Mouse (Mus musculus): ENCODE data around the gene Pnp.
"Not testable (repeated sequence)": the region's sequence is repeated elsewhere in the genome, so short reads cannot be mapped to it uniquely, and the experiment has no call there.

Pnp gene

DNA sequence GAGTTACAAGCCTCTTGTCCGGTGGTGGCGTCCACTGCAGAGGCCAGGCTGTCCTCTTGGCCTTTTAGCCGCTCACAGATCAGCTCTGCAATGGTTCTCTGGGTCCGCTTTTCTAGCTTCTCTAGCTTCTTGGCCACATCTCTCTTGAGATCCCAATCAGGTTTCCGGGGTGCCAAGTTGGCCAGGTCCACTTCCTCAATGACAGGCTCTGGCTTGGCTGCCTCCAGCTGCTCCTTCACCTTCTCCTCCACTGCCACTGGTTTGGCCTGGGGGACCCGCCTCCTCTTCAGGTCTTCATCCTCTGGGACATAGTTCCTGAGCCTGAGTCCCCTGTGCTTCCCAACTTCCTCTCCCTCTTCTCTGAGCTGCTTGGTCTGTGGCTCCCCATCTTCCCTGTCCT, 47.6 kb downstream of the Pnp start:
- DNase-seq: not testable (repeated sequence)

DNA sequence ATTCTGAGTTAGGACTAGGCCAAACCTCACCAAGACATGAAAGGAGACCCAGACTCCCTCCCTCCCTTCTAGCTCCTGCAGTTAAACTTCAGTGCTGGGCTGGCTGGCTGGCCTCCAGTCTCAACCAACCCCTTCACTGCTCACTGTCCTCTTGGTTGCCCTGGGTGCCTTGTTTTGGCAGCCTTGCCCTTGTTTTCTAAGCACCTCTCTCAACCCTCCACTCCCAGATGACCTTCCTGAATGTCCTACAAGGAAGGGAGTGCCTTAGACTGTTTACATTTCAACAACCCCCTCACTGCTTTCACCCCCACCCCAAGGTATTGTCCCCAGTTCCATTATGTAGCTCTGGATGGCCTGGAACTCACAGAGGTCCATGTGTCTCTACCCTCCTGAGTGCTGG, 48.7 kb downstream of the Pnp start:
- DNase-seq: no peak

DNA sequence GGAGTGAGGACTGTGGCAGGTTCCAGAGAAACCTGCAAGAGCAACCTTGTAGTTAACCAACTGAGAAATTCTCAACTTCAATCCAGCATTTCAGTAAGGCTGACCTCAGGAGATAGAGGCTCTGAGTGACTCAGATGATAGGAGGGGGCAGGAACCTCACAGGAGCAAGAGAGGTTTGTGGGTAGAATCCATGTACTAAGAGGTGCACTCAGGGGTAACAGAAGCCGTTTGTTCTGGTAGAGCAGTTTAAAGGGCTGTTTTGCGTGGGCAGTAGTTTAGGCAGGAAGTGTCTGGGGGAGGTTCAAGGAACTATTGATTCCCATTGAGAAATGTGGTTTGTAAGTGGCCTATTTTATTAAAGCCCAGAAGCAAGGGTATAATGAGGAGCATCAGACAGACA, 50.3 kb downstream of the Pnp start:
- no peak for DNase-seq

DNA sequence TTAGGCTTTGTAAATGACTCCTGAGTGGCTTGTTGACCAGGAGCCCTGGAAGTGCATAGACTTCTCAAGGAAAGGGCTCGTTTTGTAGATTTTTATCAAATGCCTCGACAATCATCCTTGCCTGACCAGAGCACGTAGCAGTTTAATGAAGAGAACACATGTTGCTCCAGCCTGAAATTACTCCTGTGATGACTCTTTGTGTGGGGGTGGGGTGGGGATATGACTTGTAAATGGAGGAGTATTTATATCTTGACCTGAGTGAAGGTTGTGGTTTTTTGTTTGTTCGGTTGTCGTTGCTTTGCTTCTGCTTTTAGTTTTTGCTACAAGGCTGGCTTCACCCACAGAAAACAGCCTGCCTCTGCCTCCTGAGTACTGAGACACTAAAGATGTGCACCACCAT, 51.0 kb downstream of the Pnp start:
- no peak for DNase-seq

DNA sequence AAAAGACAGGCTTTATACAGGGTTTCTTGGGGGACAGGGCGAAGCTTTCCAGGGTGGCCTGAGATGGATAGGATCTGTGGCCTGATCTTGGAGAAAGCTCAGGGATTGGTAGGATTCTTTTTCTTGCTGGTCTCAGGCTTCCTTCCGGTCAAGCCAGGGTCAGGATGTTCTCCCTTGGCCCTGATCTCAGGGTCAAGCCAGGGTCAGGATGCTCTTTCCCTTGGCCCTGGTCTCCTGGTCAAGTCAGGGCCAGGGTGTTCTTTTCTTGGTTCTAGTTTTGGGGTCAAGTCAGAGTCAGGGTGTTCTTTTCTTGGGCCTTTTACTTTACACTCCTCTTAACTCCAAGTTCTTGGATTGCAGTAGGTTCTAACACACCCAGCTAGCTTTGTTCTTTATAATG, 56.8 kb downstream of the Pnp start:
- no peak for DNase-seq

DNA sequence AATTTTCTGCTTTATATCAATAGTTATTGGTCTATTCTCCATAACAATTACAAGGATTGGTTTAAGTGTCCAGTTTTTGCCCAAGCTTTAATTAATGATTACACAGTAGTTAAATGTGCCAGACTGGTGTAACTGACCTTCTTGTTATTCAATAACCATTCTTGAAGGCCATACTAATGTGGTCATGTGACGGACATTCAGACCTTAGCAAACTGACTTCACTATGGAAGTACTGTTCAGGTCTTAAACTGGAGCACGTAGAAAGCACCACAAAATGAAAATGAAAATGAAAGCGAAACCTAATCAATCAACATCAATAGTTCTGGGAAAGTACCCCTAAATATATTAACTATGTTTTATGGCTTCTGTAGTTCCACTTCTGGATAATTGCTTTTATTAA, 60.2 kb downstream of the Pnp start:
- DNase-seq: no peak

DNA sequence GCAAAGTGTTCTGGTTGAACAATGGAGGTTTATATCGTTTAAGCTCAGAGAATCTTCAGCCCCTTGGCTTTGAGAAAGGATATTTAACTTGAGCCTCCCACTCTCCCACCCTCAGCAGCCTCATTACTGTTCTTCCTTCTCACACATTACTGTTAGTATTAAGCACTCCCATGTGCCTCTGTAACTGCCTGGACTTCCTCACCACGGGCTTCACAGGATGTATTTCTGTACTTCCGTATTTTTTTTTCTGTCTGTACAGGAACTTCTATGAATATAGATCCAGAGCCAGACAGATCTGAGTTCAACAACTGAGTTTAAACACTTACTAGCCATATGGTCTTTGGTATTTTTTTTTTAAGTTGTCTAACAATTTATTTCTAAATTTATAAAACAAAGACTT, 66.2 kb downstream of the Pnp start:
- DNase-seq: no peak

DNA sequence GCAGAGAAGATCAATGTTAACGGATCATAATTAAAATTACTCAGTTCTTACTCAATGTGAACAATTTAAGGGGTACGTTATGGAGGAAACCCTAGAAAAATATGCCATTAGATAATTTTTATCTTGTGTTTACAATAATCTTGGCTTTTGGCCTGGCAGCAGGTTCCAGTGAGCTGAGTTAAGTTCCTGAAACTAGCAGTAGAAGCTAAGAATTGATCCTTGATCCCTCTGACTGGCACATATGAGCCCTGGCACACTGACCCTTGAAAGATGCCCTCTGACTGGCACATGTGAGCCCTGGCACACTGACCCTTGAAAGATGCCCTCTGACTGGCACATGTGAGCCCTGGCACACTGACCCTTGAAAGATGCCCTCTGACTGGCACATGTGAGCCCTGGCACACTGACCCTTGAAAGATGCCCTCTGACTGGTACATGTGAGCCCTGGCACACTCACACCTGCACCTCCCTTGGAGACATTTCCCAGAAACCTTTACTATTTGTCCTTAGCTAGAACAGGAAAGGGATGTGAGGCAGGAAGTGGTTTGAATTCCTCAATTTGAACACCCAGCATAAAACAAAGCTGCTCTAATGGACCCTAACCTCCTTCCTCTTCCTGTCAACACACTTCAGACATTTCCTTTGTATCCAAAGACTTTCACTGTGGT, 67.3 kb downstream of the Pnp start:
- no peak for DNase-seq

DNA sequence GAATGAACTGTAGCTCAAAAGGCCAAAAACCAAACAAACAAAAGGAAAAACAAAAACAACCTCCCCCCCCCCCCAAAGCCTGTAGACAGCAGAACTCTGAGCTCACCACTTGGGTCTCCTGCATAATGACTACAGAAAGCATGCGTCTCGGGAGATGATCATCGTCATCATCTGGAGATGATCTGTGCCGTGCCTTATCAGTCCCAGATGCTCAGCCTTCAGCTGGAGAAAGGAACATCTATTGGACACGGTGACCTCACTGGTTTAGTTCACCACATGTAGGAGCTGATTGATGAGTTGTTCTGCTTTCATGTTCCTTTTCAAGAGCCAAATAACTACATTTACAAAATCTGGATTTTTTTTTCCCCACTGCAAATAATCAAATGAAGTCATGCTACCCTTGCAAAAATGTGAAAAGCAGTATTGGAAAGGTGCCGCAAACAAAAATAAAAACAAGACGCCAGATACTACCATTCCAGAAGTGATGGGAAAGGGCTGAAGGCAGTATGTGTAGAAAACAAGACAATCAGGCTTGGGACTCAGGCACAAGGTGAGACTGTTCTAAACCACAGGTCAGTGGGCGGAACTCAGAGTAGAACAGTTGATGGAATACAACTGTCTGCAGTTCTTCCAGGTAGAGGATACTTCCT, 76.4 kb downstream of the Pnp start, which contains the start of gene Rnase10:
Rnase10 (plus strand) TSS at position 600 of the 650 bp plus-strand sequence.
- no peak for DNase-seq

DNA sequence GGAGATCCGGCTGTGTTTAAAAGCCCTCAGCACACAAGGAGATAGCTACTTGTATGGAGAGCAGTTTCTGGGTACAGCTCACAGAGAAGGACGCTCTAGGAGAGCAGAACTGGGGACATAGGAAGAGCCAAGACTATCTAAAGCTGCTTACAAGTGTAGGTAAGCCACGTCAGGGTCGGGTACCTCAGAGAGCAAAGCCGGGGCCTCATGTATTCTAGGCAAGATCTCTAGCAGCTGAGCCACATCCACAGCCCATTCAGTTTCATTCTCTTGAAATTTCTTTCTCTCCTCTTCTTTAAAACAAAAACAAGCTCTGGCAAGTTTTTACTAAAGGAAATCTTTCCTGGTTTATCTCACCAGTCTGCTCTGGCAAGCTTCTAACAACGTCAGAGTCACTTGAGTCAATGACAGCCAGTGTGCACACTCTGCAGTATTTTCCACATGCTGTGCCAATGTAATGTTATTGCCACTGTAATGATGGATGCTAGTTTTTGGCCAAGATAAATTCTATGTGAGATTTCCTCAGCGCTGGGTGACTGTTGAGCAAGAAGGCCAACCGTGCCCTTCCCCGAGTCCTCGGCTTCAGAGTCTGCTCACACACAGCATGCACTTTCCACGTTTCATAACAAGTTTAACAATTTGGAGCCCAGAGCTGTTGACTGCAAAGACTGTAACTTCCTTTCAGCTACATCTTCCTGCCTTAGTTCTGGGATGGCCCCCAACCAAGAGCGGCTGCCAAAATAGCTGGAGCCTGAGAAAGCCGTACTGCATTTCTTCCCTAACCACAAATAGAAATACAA, 77.2 kb downstream of the Pnp start:
- DNase-seq: peak; percentile 36

DNA sequence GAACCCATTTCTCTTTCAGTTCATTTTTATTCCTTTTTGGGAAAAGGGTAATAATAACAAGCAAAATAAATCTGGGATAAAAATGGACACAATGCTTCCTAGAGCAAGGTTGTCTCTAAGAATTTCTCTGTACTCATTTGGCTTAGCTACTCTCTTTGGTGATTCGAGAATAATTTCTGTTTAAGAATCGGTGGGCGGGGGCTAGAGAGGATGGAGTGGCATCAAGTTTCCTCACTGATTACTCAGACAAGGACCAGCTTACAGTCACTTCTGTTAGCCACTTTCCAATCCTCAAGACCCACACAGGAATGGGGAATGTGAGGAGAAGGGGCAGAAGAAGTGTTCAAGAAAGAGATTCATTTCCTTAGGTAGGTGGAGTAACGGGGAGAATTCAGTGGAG, 77.9 kb downstream of the Pnp start:
- DNase-seq: no peak

DNA sequence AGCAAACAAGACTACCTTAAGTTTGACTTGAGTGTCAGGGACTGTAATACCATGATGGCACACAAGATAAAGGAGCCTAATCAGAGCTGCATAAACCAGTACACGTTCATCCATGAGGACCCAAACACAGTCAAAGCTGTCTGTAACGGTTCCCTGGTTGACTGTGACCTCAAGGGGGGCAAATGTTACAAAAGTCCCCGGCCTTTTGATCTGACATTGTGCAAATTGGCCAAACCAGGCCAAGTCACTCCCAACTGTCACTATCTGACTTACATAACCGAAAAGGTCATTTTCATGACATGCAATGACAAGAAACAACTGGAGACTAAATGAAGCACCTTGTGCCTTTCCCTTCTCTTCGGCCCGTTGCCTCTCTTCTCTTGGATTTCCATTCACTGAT, 78.7 kb downstream of the Pnp start:
- no peak for DNase-seq

DNA sequence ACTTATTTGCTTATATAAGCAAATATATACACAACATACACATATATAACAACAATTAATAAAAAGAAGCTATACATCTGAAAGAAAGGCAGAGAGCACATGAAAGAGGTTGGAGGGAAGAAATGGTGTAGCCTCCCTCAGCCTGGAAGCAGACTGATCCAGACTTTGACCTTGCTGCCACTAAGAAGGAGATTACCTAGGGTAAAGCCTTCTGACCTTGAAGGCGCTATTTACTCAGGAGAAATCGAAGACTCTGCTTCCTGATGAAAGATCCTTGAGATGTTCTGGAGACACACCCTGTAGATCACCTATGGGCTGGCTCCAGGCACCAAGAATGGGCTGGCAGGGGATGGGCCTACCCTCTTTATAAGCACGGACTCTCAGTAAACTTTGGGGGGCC, 83.8 kb downstream of the Pnp start:
- not testable (repeated sequence) for DNase-seq
